8 mouse cellular contexts compared by ENCODE assay signal in the genomic region with DNA sequence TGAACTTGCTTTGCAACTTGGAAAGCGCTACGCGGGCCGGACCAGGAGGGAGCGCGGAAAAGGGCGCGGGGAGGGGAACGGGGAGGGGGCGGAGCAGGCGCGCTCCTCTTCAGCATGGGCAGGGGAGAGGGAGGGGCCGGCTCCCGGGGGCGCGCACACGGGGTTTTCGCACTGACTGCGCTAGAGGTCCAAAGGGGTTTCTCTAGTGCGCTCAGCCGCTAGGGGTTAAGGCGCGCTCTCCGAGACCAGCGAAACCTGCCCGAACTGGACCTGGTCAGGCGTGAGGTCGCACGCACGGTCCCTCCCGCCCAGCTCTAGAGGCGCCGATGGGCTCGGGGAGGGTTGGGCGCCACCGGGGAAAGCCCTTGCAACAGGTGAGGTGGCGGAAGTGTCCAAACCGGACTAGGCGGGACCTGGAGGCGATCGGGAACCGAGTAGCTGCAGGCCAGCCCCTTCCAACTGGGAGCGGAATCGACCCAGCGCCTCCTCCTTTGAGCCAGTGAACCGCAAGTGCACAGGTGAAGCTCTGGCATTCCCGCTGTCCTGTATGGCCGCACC. TPM values are rescaled to one million over a fixed set of nuclear protein-coding genes. Genes with fewer than 3 reads are reported as not detected.
DNase-seq lines count a peak whose midpoint lies in the region; ATAC-seq lines count a peak whose summit lies in the region.

No protein-coding gene starts in this region.

- peak overlapping the region; percentile 53; the same call in 1 of the 2 replicates for H3K9ac ChIP-seq in hindbrain, embryonic 12.5 days
- H3K9ac ChIP-seq in limb, embryonic 12.5 days (replicated peaks) = peak overlapping the region; percentile 61
- peak overlapping the region; percentile 57 for H3K9ac ChIP-seq in midbrain, embryonic 13.5 days (replicated peaks)

- H3K27ac ChIP-seq in hindbrain, embryonic 12.5 days = no peak overlapping the region
- H3K27ac ChIP-seq in limb, embryonic 12.5 days = peak overlapping the region; percentile 41; the same call in 1 of the 2 replicates
- no peak overlapping the region for H3K27ac ChIP-seq in midbrain, embryonic 13.5 days

- 11% methylated on average over 46 of the region's 48 CpGs for WGBS in hindbrain, embryonic 12.5 days
- 16% methylated on average over 47 of the region's 48 CpGs for WGBS in limb, embryonic 12.5 days
- 20% methylated on average over 37 of the region's 48 CpGs for WGBS in midbrain, embryonic 13.5 days

- peak; percentile 92 for ATAC-seq in hindbrain, embryonic 12.5 days (ENCODE audit: low FRiP score)
- ATAC-seq in limb, embryonic 12.5 days (ENCODE audit: insufficient number of reproducible peaks, insufficient read depth, low FRiP score, low TSS enrichment, low read depth) = peak; percentile 92
- ATAC-seq in midbrain, embryonic 13.5 days = peak; percentile 94

- H3K4me3 ChIP-seq in hindbrain, embryonic 12.5 days = peak overlapping the region; percentile 57
- H3K4me3 ChIP-seq in limb, embryonic 12.5 days (replicated peaks) = peak overlapping the region; percentile 59
- peak overlapping the region; percentile 54 for H3K4me3 ChIP-seq in midbrain, embryonic 13.5 days (replicated peaks)

- H3K27me3 ChIP-seq in hindbrain, embryonic 12.5 days = peaks cover 43% of the 10 kb centered on the region
- H3K27me3 ChIP-seq in limb, embryonic 12.5 days = peaks cover 34% of the 10 kb centered on the region
- H3K27me3 ChIP-seq in midbrain, embryonic 13.5 days = peaks cover 44% of the 10 kb centered on the region; the same call in 1 of the 2 replicates

- no peaks in the 10 kb centered on the region for H3K9me3 ChIP-seq in hindbrain, embryonic 12.5 days (replicated peaks)
- H3K9me3 ChIP-seq in limb, embryonic 12.5 days = no peaks in the 10 kb centered on the region
- no peaks in the 10 kb centered on the region for H3K9me3 ChIP-seq in midbrain, embryonic 13.5 days

- DNase-seq in WW6 (ENCODE audit: low read depth, low spot score) = peak; percentile 50
- peak; percentile 32 to 35 for DNase-seq in adrenal gland, postnatal 4 days (ENCODE audit: low spot score in 2 of 2)
- peak; percentile 3 to 7 for DNase-seq in frontal cortex, postnatal 25 days (ENCODE audit: low spot score in 2 of 2)
- peak; percentile 72 for DNase-seq in testis, postnatal 10 days (ENCODE audit: low spot score)
- DNase-seq in cerebellum, adult 11 months = no peak

- H3K4me2 ChIP-seq in hindbrain, embryonic 12.5 days (replicated peaks) = peak overlapping the region; percentile 66
- H3K4me2 ChIP-seq in limb, embryonic 12.5 days = peak overlapping the region; percentile 60
- H3K4me2 ChIP-seq in midbrain, embryonic 13.5 days (replicated peaks) = peak overlapping the region; percentile 72

- H3K4me1 ChIP-seq in hindbrain, embryonic 12.5 days = no peaks in the 10 kb centered on the region
- H3K4me1 ChIP-seq in limb, embryonic 12.5 days (replicated peaks) = no peaks in the 10 kb centered on the region
- H3K4me1 ChIP-seq in midbrain, embryonic 13.5 days (replicated peaks) = no peaks in the 10 kb centered on the region; the same call in 1 of the 2 replicates

- no peaks in the 10 kb centered on the region for H3K36me3 ChIP-seq in hindbrain, embryonic 12.5 days
- no peaks in the 10 kb centered on the region for H3K36me3 ChIP-seq in limb, embryonic 12.5 days
- no peaks in the 10 kb centered on the region for H3K36me3 ChIP-seq in midbrain, embryonic 13.5 days

RNA-seq across cellular contexts. Expression of a gene that starts 0.4 kb away (rescaled TPM):
- total RNA-seq in adrenal gland, postnatal 4 days (2021) = 10 to 100 TPM; 15.1 to 25.1 TPM
- 25.5 and 28.6 TPM in 2 replicates for polyA plus RNA-seq in hindbrain, embryonic 12.5 days (2016; fragmentation: Nextera tagmentation; extraction: Ambion mirVana)
- polyA plus RNA-seq in limb, embryonic 12.5 days (2016; fragmentation: Nextera tagmentation; extraction: Ambion mirVana) = 6.6 and 7.3 TPM in 2 replicates
- 46.8 and 47.2 TPM in 2 replicates for polyA plus RNA-seq in midbrain, embryonic 13.5 days (2015; fragmentation: Nextera tagmentation; extraction: Ambion mirVana)

RNA-seq across cellular contexts. Expression of a gene that starts 12.0 kb away (rescaled TPM):
- total RNA-seq in adrenal gland, postnatal 4 days (2021) = under 1 TPM in 1 of 2 experiments, not detected in 1; 0.36 TPM
- 0.48 TPM in 2 replicates for polyA plus RNA-seq in hindbrain, embryonic 12.5 days (2016; fragmentation: Nextera tagmentation; extraction: Ambion mirVana)
- 0.13 TPM in 1 of 2 replicates, not detected in the other for polyA plus RNA-seq in limb, embryonic 12.5 days (2016; fragmentation: Nextera tagmentation; extraction: Ambion mirVana)
- polyA plus RNA-seq in midbrain, embryonic 13.5 days (2015; fragmentation: Nextera tagmentation; extraction: Ambion mirVana) = 0.16 and 0.17 TPM in 2 replicates
